Mouse (Mus musculus) liver, embryonic 14.5 days (tissue): ENCODE measurements around the gene Ccnt1. TPM values are rescaled to one million over a fixed set of nuclear protein-coding genes. Genes with fewer than 3 reads are reported as not detected.

Experiments
- ATAC-seq: fragments of 200-750 bp; cut with Nextera tagmentation; 2 replicates; pipeline ENCODE4 v1.8.0; 2017; ENCODE audit warnings: moderate number of reproducible peaks, mild to moderate bottlenecking, moderate library complexity; ENCODE audit not compliant: insufficient read depth
- DNase-seq, 3 experiments: peaks; one replicate each; pipeline ENCODE4 v3.0.0-alpha.2; 2012 to 2013; ENCODE audit warnings: low read depth in 3 of 3, low spot score in 3 of 3
- H3K27ac ChIP-seq: fragments of 300-500 bp; sonication (generic); 2 replicates; pipeline ENCODE4 v1.5.1; 2014; ENCODE audit warnings: moderate library complexity, mild to moderate bottlenecking, control low read depth, inconsistent platforms
- H3K27me3 ChIP-seq: fragments of 300-500 bp; sonication (generic); 2 replicates; pipeline ENCODE4 v1.6.1; 2014; ENCODE audit warnings: mild to moderate bottlenecking, low read length, moderate library complexity; ENCODE audit not compliant: control insufficient read depth, insufficient read depth
- H3K36me3 ChIP-seq: fragments of 300-500 bp; sonication (generic); replicated peaks from 2 replicates; pipeline ENCODE4 v1.6.1; 2014; ENCODE audit warnings: low read depth; ENCODE audit not compliant: control insufficient read depth, insufficient read depth
- H3K4me1 ChIP-seq, 2 experiments: fragments of 200-500 bp in 1 of 2; fragments of 300-500 bp in 1 of 2; sonication (generic) in 1 of 2; replicated peaks; 2 replicates each; pipeline ENCODE4 v1.6.1; 2012 to 2014; ENCODE audit warnings: antibody characterized with exemption in 1 of 2, inconsistent platforms in 1 of 2, low read length in 1 of 2; ENCODE audit not compliant: control insufficient read depth in 2 of 2, insufficient read depth in 2 of 2
- H3K4me2 ChIP-seq: fragments of 300-500 bp; sonication (generic); 2 replicates; pipeline ENCODE4 v1.6.1; 2014; ENCODE audit warnings: low read depth, mild to moderate bottlenecking, control low read depth, moderate library complexity
- H3K4me3 ChIP-seq, 2 experiments: fragments of 200-500 bp in 1 of 2; fragments of 300-500 bp in 1 of 2; sonication (generic) in 1 of 2; 2 replicates each; pipeline ENCODE4 v1.5.1; 2012 to 2014; ENCODE audit warnings: low read depth in 2 of 2, low read length in 2 of 2, mild to moderate bottlenecking in 2 of 2, control low read depth in 1 of 2, inconsistent platforms in 1 of 2, moderate library complexity in 1 of 2; ENCODE audit not compliant: insufficient read depth in 1 of 2
- H3K9ac ChIP-seq: fragments of 300-500 bp; sonication (generic); replicated peaks from 2 replicates; pipeline ENCODE4 v1.6.1; 2014; ENCODE audit warnings: mild to moderate bottlenecking, control low read depth, moderate library complexity
- H3K9me3 ChIP-seq: fragments of 300-500 bp; sonication (generic); 2 replicates; pipeline ENCODE4 v1.6.1; 2016; ENCODE audit warnings: low read length, mixed read lengths; ENCODE audit not compliant: control insufficient read depth
- CTCF ChIP-seq: IDR thresholded peaks from 2 replicates; pipeline ENCODE4 v1.5.1; 2016; ENCODE audit warnings: antibody characterized with exemption, low read depth, control low read depth
- EP300 ChIP-seq: IDR thresholded peaks from 2 replicates; pipeline ENCODE4 v1.6.1; 2016; ENCODE audit warnings: antibody characterized with exemption, low read depth
- WGBS: fragments of 180-500 bp; shearing (Covaris S2); extraction: QIAGEN DNeasy Blood & Tissue Kit; methylation state at CpG from one replicate; pipeline ENCODE4 v1.1.7; 2014; ENCODE audit not compliant: insufficient replicate concordance; 5-methylcytosine and 5-hydroxymethylcytosine counted together
- polyA plus RNA-seq, 2 experiments: library from polyadenylated mRNA; depleted of rRNA in 1 of 2; stranded (reverse) in 1 of 2; unstranded in 1 of 2; fragments of >200 nt; fragmentation: Nextera tagmentation in 1 of 2; extraction: Ambion mirVana in 1 of 2; gene quantifications; 2 replicates each; pipeline versions ENCODE4 v1.2.1 to v1.2.3; 2012 to 2014

Gene Ccnt1
- polyA plus RNA-seq, 2 experiments: 8.2 to 23.7 TPM

DNA sequence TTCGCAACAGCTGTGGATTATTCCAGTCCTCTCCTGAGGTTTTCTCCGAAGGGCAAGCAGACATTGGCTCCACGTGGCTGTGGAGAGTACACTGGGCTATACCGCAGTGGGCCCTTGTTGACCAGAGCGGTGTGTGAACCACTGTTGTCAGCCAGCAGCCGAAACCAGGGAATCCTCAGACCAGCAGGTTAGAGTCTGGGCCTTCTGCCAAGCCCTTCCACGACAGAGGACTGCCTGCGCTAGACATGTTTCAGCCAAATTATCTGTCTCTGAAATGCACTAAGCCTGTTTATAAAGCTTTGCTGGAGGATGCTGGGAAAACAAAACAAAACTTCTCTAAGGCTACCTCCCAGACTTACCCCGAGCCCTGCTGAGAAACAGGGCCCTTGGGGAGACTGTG is 43.8 kb upstream of the Ccnt1 start:
- no peak overlapping the region for H3K4me2 ChIP-seq
- peaks cover 10% of the 10 kb centered on the region; the same call in 1 of the 2 replicates for H3K27me3 ChIP-seq
- no peaks in the 10 kb centered on the region for H3K36me3 ChIP-seq
- H3K4me3 ChIP-seq: no peak overlapping the region
- no peak overlapping the region for H3K27ac ChIP-seq
- DNase-seq (no peak), ATAC-seq (no peak)
- H3K9me3 ChIP-seq: no peaks in the 10 kb centered on the region
- H3K9ac ChIP-seq: no peak overlapping the region
- TF ChIP-seq CTCF: no peak
- no peak for TF ChIP-seq EP300
- 72% methylated on average over 9 of the region's 9 CpGs for WGBS
- H3K4me1 ChIP-seq: peaks cover 5 to 9% of the 10 kb centered on the region in 2 experiments

- Histone ChIP-seq H3K36me3 (no peaks in the 10 kb centered on the region), H3K27me3 (no peaks in the 10 kb centered on the region), H3K9me3 (no peaks in the 10 kb centered on the region), H3K27ac (no peak overlapping the region), H3K9ac (no peak overlapping the region), H3K4me1 (peaks cover 19 to 21% of the 10 kb centered on the region in 2 experiments), H3K4me2 (no peak overlapping the region), H3K4me3 (no peak overlapping the region)
- ATAC-seq (no peak), DNase-seq (no peak)
- WGBS: 91% methylated on average over 3 of the region's 3 CpGs
- TF ChIP-seq CTCF: no peak
- no peak for TF ChIP-seq EP300
Observed at GRCm38 (mm10) chr15:98612229-98612628, 41.5 kb upstream of the Ccnt1 start.

- H3K9me3 ChIP-seq: no peaks in the 10 kb centered on the region
- no peaks in the 10 kb centered on the region for H3K27me3 ChIP-seq
- ATAC-seq (no peak), DNase-seq (no peak)
- 9% methylated on average over 12 of the region's 12 CpGs for WGBS
- H3K4me2 ChIP-seq: peak overlapping the region; percentile 94
- TF ChIP-seq CTCF (no peak), EP300 (no peak)
- peak overlapping the region; percentile 68 to 82 for H3K4me3 ChIP-seq
- H3K36me3 ChIP-seq: no peaks in the 10 kb centered on the region
- H3K4me1 ChIP-seq: peaks cover 36 to 37% of the 10 kb centered on the region in 2 experiments
- peak overlapping the region; percentile 100; the same call in 1 of the 2 replicates for H3K27ac ChIP-seq
- peak overlapping the region; percentile 88 for H3K9ac ChIP-seq
Observed at GRCm38 (mm10) chr15:98610131-98610633, 39.5 kb upstream of the Ccnt1 start.

GRCm38 (mm10) chr15:98609331-98610130 is 38.8 kb upstream of the Ccnt1 start, which contains the start of gene Adcy6:
Adcy6 (minus strand) TSS chr15:98610076.
- DNase-seq (no peak), ATAC-seq (peak; percentile 36)
- peak within 1 kb of the TSS; percentile 94 for H3K4me2 ChIP-seq
- peak within 1 kb of the TSS; percentile 68 to 82 for H3K4me3 ChIP-seq
- no peaks in the 10 kb centered on the region for H3K36me3 ChIP-seq
- WGBS: under 1% methylated on average over 72 of the region's 75 CpGs
- TF ChIP-seq CTCF (no peak), EP300 (no peak)
- H3K9me3 ChIP-seq: no peaks in the 10 kb centered on the region
- peak within 1 kb of the TSS; percentile 100 for H3K27ac ChIP-seq
- peaks cover 38 to 42% of the 10 kb centered on the region in 2 experiments for H3K4me1 ChIP-seq
- peak within 1 kb of the TSS; percentile 88 for H3K9ac ChIP-seq
- no peaks in the 10 kb centered on the region for H3K27me3 ChIP-seq

DNA sequence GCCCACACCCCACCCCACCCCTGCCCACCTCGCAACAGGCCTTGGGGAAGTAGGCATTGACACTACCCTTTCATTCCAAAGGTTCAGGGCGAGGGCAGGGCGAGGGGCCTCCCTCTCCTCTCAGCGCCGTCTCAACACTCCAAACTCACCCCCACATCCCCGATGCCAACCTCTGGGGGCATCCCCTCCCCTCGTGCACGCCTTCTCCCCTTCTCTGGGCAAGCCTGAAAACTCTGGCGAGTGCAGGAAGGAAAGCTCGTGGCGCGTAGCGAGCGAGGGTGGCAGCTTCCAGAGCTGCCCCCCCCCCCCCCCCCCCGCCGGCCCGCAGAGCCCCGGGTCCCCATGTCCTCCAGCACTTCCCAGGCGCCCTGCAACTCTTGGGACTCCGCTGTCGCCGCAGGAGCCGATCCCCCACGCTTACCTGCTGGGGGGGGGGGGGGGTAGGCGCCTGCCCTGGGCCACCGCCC is 38.1 kb upstream of the Ccnt1 start:
- ATAC-seq (no peak; the same call in none of the 2 replicates), DNase-seq (no peak)
- peaks cover 6% of the 10 kb centered on the region for H3K36me3 ChIP-seq
- peak overlapping the region; percentile 94 for H3K4me2 ChIP-seq
- H3K4me3 ChIP-seq: peak overlapping the region; percentile 68 to 82
- H3K27me3 ChIP-seq: no peaks in the 10 kb centered on the region
- TF ChIP-seq EP300 (no peak), CTCF (no peak; the same call in 1 of the 2 replicates)
- H3K27ac ChIP-seq: peak overlapping the region; percentile 100
- H3K4me1 ChIP-seq: peaks cover 38 to 45% of the 10 kb centered on the region in 2 experiments
- 2% methylated on average over 15 of the region's 26 CpGs for WGBS
- H3K9ac ChIP-seq: peak overlapping the region; percentile 88
- H3K9me3 ChIP-seq: no peaks in the 10 kb centered on the region
